21 mouse cellular contexts compared by ENCODE assay signal in the genomic region with DNA sequence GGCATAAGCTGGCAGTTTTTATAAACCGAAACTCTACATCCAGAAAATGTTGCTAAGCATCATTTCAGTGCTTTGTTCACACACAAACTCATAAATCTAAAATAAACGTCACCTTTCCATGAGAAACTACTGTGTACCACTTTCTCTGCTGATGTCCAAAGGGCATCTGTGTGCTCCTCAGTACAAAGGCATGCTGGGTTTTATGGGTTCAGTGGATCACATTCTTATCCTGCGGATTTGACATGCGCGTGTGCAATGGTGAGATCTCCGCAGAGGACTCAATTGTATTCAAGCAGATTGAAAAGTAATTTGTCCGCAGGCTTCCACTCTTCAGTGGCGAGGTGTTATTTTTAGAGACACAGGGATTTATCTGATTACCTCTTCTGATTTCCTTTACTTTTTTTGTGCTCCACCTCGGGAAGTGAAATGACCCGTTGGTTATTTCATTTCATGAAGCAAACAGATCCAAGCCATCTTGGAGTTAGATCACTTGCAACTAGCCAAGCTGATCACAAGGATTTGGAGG. TPM values are rescaled to one million over a fixed set of nuclear protein-coding genes. Genes with fewer than 3 reads are reported as not detected.
DNase-seq lines count a peak whose midpoint lies in the region; ATAC-seq and TF ChIP-seq lines count a peak whose summit lies in the region.
"Had no signal": no experiment of that assay in that cellular context is flagged by ENCODE, and none has a peak within 500 bp of the region (broad histone marks: within the 10 kb centered on the region; RNA-seq: fewer than 3 reads in every experiment).

No protein-coding gene starts in this region.

- no peaks in the 10 kb centered on the region for H3K9me3 ChIP-seq in kidney, embryonic 16.5 days (ENCODE audit: low read length)
- H3K9me3 ChIP-seq: forebrain, embryonic 10.5 days; forebrain, embryonic 13.5 days; heart, embryonic 10.5 days; hindbrain, embryonic 12.5 days; hindbrain, embryonic 15.5 days had no signal

- no peak for ATAC-seq in kidney, embryonic 16.5 days (ENCODE audit: low FRiP score, low TSS enrichment)
- ATAC-seq: CD4-positive, CD25-positive, alpha-beta regulatory T cell, adult 4 months; forebrain, embryonic 13.5 days; forebrain, embryonic 16.5 days; intestine, postnatal 0 days had no signal

- WGBS in heart, adult 2 months, result 55% methylated on average over 10 of the region's 10 CpGs
- WGBS in kidney, adult 2 months, result 51% methylated on average over 10 of the region's 10 CpGs
- 74% methylated on average over 10 of the region's 10 CpGs for WGBS in kidney, embryonic 16.5 days

- H3K4me3 ChIP-seq in heart, adult 2 months, result no peak overlapping the region
- no peak overlapping the region for H3K4me3 ChIP-seq in kidney, adult 2 months (ENCODE audit: insufficient read depth, low read depth, low read length)
- H3K4me3 ChIP-seq in kidney, embryonic 16.5 days (ENCODE audit: low read length), result no peak overlapping the region
- H3K4me3 ChIP-seq in brown adipose tissue, adult 24 weeks (ENCODE audit: insufficient read depth, low read depth, low read length), result no peak overlapping the region
- H3K4me3 ChIP-seq: forebrain, embryonic 10.5 days; forebrain, embryonic 13.5 days; heart, embryonic 10.5 days; hindbrain, embryonic 12.5 days; hindbrain, embryonic 15.5 days had no signal

- no peaks in the 10 kb centered on the region for H3K27me3 ChIP-seq in heart, adult 2 months (ENCODE audit: control insufficient read depth, insufficient read depth, low read length)
- H3K27me3 ChIP-seq in kidney, adult 2 months (replicated peaks; ENCODE audit: control insufficient read depth, insufficient read depth, low read length), result no peaks in the 10 kb centered on the region
- no peaks in the 10 kb centered on the region for H3K27me3 ChIP-seq in kidney, embryonic 16.5 days (ENCODE audit: insufficient read depth, low read length)
- H3K27me3 ChIP-seq: hindbrain, embryonic 12.5 days; hindbrain, embryonic 15.5 days had no signal

- TF ChIP-seq EP300 in heart, adult 2 months (IDR thresholded peaks at IDR 0.05; ENCODE audit: insufficient read depth, low read depth, low read length), result 0 out of 2 replicates have a peak, but pooled peaks have one; percentile 31

- intact Hi-C loops in heart, adult 2 months (cut with DNase I), result no loop called here
- intact Hi-C loops in heart, postnatal 10 days (cut with DNase I), result loop anchor here (2.0 kb wide), 1 partner anchor 26 kb away; no protein-coding TSS in a partner anchor

- peak; percentile 34; the same call in 1 of the 2 replicates for TF ChIP-seq POLR2A in heart, adult 2 months (IDR thresholded peaks at IDR 0.05; ENCODE audit: insufficient read depth, low read depth, low read length)
- no peak for TF ChIP-seq POLR2A in kidney, adult 2 months (IDR thresholded peaks at IDR 0.05; ENCODE audit: low read depth, low read length)

- no peak overlapping the region for H3K9ac ChIP-seq in heart, adult 2 months (ENCODE audit: low read depth, low read length)
- no peak overlapping the region for H3K9ac ChIP-seq in kidney, embryonic 16.5 days (replicated peaks; ENCODE audit: low read length)
- H3K9ac ChIP-seq: forebrain, embryonic 13.5 days; hindbrain, embryonic 12.5 days; hindbrain, embryonic 15.5 days had no signal

- DNase-seq in heart, adult 2 months, result no peak
- no peak for DNase-seq in heart, postnatal 10 days
- peak; percentile 70 for DNase-seq in kidney, adult 2 months
- peak; percentile 18 for DNase-seq in skeletal muscle tissue, adult 2 months (ENCODE audit: low read depth, low spot score)
- DNase-seq: adrenal gland, adult 2 months; adrenal gland, postnatal 14 days; cerebellum, adult 18-20 months; cerebellum, adult 9-10 months; cerebellum, postnatal 14 days; gastrocnemius, postnatal 14 days had no signal

- peak overlapping the region; percentile 87 for H3K27ac ChIP-seq in heart, adult 2 months
- H3K27ac ChIP-seq in kidney, adult 2 months (ENCODE audit: insufficient read depth, low read depth, low read length), result peak overlapping the region; percentile 82
- no peak overlapping the region for H3K27ac ChIP-seq in kidney, embryonic 16.5 days (ENCODE audit: low read length)
- peak overlapping the region; percentile 91 for H3K27ac ChIP-seq in brown adipose tissue, adult 24 weeks (replicated peaks; ENCODE audit: low read depth, low read length)
- H3K27ac ChIP-seq: forebrain, embryonic 10.5 days; forebrain, embryonic 13.5 days; heart, embryonic 10.5 days; hindbrain, embryonic 12.5 days; hindbrain, embryonic 15.5 days had no signal

- no peak for TF ChIP-seq CTCF in heart, adult 2 months (IDR thresholded peaks at IDR 0.05)
- TF ChIP-seq CTCF in kidney, adult 2 months (conservative IDR thresholded peaks at IDR 0.05; ENCODE audit: insufficient read depth, insufficient read length, low read depth, low read length), result no peak

- H3K36me3 ChIP-seq in heart, adult 2 months (ENCODE audit: control insufficient read depth, insufficient read depth, low read length), result peaks cover 39% of the 10 kb centered on the region
- no peaks in the 10 kb centered on the region for H3K36me3 ChIP-seq in kidney, adult 2 months (ENCODE audit: control insufficient read depth, insufficient read depth, low read length)
- H3K36me3 ChIP-seq in kidney, embryonic 16.5 days (ENCODE audit: insufficient read depth, low read length), result no peaks in the 10 kb centered on the region
- H3K36me3 ChIP-seq: forebrain, embryonic 10.5 days; heart, embryonic 10.5 days; hindbrain, embryonic 12.5 days; hindbrain, embryonic 15.5 days had no signal

- peaks cover 18% of the 10 kb centered on the region for H3K4me1 ChIP-seq in heart, adult 2 months (ENCODE audit: control insufficient read depth, insufficient read depth, low read length)
- peaks cover 42% of the 10 kb centered on the region for H3K4me1 ChIP-seq in kidney, adult 2 months (ENCODE audit: control insufficient read depth, insufficient read depth, low read length)
- peaks cover 36% of the 10 kb centered on the region; the same call in 1 of the 2 replicates for H3K4me1 ChIP-seq in kidney, embryonic 16.5 days (ENCODE audit: insufficient read depth, low read length)
- peaks cover 32% of the 10 kb centered on the region for H3K4me1 ChIP-seq in brown adipose tissue, adult 24 weeks (ENCODE audit: control insufficient read depth, insufficient read depth, insufficient read length, low read length)

- H3K79me2 ChIP-seq in heart, adult 2 months (replicated peaks; ENCODE audit: control insufficient read depth, insufficient read depth, low read length), result peaks cover 1% of the 10 kb centered on the region; the same call in 1 of the 2 replicates

- H3K4me2 ChIP-seq in kidney, embryonic 16.5 days (replicated peaks; ENCODE audit: low read depth, low read length), result no peak overlapping the region
- H3K4me2 ChIP-seq: forebrain, embryonic 13.5 days; hindbrain, embryonic 12.5 days; hindbrain, embryonic 15.5 days had no signal

RNA-seq across cellular contexts. Expression of a gene that starts 14.7 kb away (rescaled TPM):
- 100 to 1,000 TPM; 174 to 205 TPM for total RNA-seq in heart, adult 2 months (2021)
- 342 and 353 TPM in 2 replicates for polyA plus RNA-seq in heart, adult 2 months (2012; rRNA removed)
- 100 to 1,000 TPM; 435 to 466 TPM for total RNA-seq in heart, postnatal 10 days (2021)
- 4,855 and 6,899 TPM in 2 replicates for polyA plus RNA-seq in kidney, adult 2 months (2012; rRNA removed)
- 455 and 475 TPM in 2 replicates for polyA plus RNA-seq in kidney, embryonic 16.5 days (2015; fragmentation: Nextera tagmentation; extraction: Ambion mirVana)
- 85.5 and 137 TPM in 2 replicates for polyA plus RNA-seq in brown adipose tissue, adult 24 weeks (2012; ENCODE audit: insufficient read depth, insufficient read length, missing spikeins)
- total RNA-seq: MEL had no signal

Comparison
In these comparisons a context has a peak if more than half of its experiments do, and no peak if none do; other contexts are left out.
1. RNA of a gene that starts 14.7 kb away (polyA plus RNA-seq): 4,855 to 6,899 TPM in kidney, adult 2 months; 455 to 475 TPM in kidney, embryonic 16.5 days, 342 to 353 TPM in heart, adult 2 months and 85.5 to 137 TPM in brown adipose tissue, adult 24 weeks; every median in the first group is over 10 times any median in the second.
2. DNase-seq: peak in kidney, adult 2 months (single experiment) and skeletal muscle tissue, adult 2 months (single experiment); none in heart, adult 2 months (0 of 2) and heart, postnatal 10 days (0 of 2).